ENCODE assay signal across 8 mouse cellular contexts in the genomic region with DNA sequence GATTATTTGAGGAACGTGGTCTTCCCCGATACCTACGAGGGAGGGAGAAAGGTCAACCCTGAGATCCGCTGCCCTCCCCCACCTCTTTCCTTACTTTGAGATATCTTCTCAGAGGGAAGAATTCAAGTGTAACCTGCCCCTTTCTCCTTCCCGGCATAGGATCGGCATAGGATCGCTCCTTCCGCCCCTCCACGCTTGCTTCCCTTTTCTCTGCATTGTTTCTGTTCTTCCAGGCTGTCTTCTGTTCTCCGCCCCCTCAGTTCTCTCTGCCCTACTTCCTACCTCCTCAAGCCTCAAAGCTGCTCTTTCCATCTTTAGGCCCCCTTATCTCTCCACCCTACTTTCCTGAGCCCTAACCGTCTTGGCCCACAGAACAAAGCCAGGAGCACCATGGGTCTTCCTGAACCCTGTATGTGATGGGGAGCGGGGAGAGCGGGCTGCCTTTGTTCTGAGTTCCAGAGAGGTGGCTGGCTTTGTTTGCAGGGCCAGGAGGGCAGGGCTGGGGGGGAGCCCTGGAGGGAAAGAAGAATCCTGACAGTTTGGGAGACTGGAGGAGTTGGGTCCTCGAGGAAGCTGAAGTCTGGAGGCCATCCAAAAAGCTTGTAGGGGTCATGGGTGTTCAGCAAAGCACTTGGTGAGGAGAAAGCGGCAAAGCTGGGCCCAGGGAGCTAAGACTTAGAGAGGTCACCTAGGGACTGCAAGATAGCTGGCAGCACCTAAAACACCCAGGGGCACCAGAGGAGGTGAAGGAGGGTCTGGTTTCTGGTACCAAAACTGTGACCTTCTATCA. TPM values are rescaled to one million over a fixed set of nuclear protein-coding genes. Genes with fewer than 3 reads are reported as not detected.
DNase-seq lines count a peak whose midpoint lies in the region; ATAC-seq and TF ChIP-seq lines count a peak whose summit lies in the region.

No protein-coding gene starts in this region.

- DNase-seq in cerebellum, adult 2 months, result peak; percentile 49 to 64
- DNase-seq in cerebellum, adult 11 months, result no peak
- DNase-seq in CD4-positive helper T cell, adult 2 months (ENCODE audit: low read depth, low spot score), result peak; percentile 34
- DNase-seq in liver, postnatal 0 days, result no peak
- peak; percentile 55 for DNase-seq in retina, embryonic 14.5 days (ENCODE audit: low spot score)
- DNase-seq in spleen, postnatal 10 days (ENCODE audit: low spot score in 2 of 2), result no peak

- H3K36me3 ChIP-seq in embryonic facial prominence, embryonic 12.5 days, result peaks cover 15% of the 10 kb centered on the region
- H3K36me3 ChIP-seq in hindbrain, embryonic 13.5 days, result peaks cover 14% of the 10 kb centered on the region; the same call in 1 of the 2 replicates
- 0 out of 2 replicates have a peak, but pooled peaks cover 10% of the 10 kb centered on the region for H3K36me3 ChIP-seq in liver, postnatal 0 days (replicated peaks; ENCODE audit: insufficient read depth, low read length)

- no peak for TF ChIP-seq EP300 in liver, postnatal 0 days (IDR thresholded peaks at IDR 0.05; ENCODE audit: low read depth)

- TF ChIP-seq CTCF in cerebellum, adult 2 months (IDR thresholded peaks at IDR 0.05; ENCODE audit: borderline replicate concordance, insufficient read depth, low read depth, low read length), result no peak
- no peak for TF ChIP-seq CTCF in liver, postnatal 0 days (IDR thresholded peaks at IDR 0.05; ENCODE audit: low read depth)

- ATAC-seq in embryonic facial prominence, embryonic 12.5 days (ENCODE audit: insufficient number of reproducible peaks, insufficient read depth, low FRiP score, low TSS enrichment), result no peak
- ATAC-seq in hindbrain, embryonic 13.5 days (ENCODE audit: low FRiP score), result 0 out of 2 replicates have a peak, but pooled peaks have one; percentile 11
- ATAC-seq in liver, postnatal 0 days, result no peak

- H3K4me2 ChIP-seq in embryonic facial prominence, embryonic 12.5 days (replicated peaks), result peak overlapping the region; percentile 97
- peak overlapping the region; percentile 82 for H3K4me2 ChIP-seq in hindbrain, embryonic 13.5 days
- H3K4me2 ChIP-seq in liver, postnatal 0 days (ENCODE audit: low read depth, low read length), result peak overlapping the region; percentile 100

- peak overlapping the region; percentile 85 for H3K4me3 ChIP-seq in cerebellum, adult 2 months (replicated peaks; ENCODE audit: insufficient read depth, low read depth, low read length)
- peak overlapping the region; percentile 92 for H3K4me3 ChIP-seq in embryonic facial prominence, embryonic 12.5 days
- H3K4me3 ChIP-seq in hindbrain, embryonic 13.5 days, result peak overlapping the region; percentile 92
- H3K4me3 ChIP-seq in liver, postnatal 0 days (ENCODE audit: low read depth, low read length), result peak overlapping the region; percentile 89

- H3K9me3 ChIP-seq in embryonic facial prominence, embryonic 12.5 days, result no peaks in the 10 kb centered on the region
- H3K9me3 ChIP-seq in hindbrain, embryonic 13.5 days, result no peaks in the 10 kb centered on the region
- H3K9me3 ChIP-seq in liver, postnatal 0 days (ENCODE audit: low read length), result no peaks in the 10 kb centered on the region

- H3K9ac ChIP-seq in embryonic facial prominence, embryonic 12.5 days, result peak overlapping the region; percentile 95
- peak overlapping the region; percentile 99 for H3K9ac ChIP-seq in hindbrain, embryonic 13.5 days
- H3K9ac ChIP-seq in liver, postnatal 0 days (replicated peaks), result peak overlapping the region; percentile 94

- peak overlapping the region; percentile 93 for H3K27ac ChIP-seq in cerebellum, adult 2 months (ENCODE audit: insufficient read depth, low read length)
- H3K27ac ChIP-seq in embryonic facial prominence, embryonic 12.5 days, result peak overlapping the region; percentile 98
- H3K27ac ChIP-seq in hindbrain, embryonic 13.5 days, result peak overlapping the region; percentile 98
- H3K27ac ChIP-seq in liver, postnatal 0 days (ENCODE audit: low read depth), result peak overlapping the region; percentile 94

- no peak for TF ChIP-seq POLR2A in cerebellum, adult 2 months (IDR thresholded peaks at IDR 0.05; ENCODE audit: borderline replicate concordance, insufficient read depth, low read length)

- peaks cover 32% of the 10 kb centered on the region for H3K4me1 ChIP-seq in cerebellum, adult 2 months (ENCODE audit: control insufficient read depth, insufficient read depth, low read length)
- H3K4me1 ChIP-seq in embryonic facial prominence, embryonic 12.5 days, result peaks cover 30% of the 10 kb centered on the region
- peaks cover 63% of the 10 kb centered on the region for H3K4me1 ChIP-seq in hindbrain, embryonic 13.5 days (replicated peaks)
- H3K4me1 ChIP-seq in liver, postnatal 0 days (ENCODE audit: insufficient read depth), result peaks cover 76% of the 10 kb centered on the region

- H3K27me3 ChIP-seq in cerebellum, adult 2 months (ENCODE audit: control insufficient read depth, insufficient read depth, low read length), result no peaks in the 10 kb centered on the region
- no peaks in the 10 kb centered on the region for H3K27me3 ChIP-seq in embryonic facial prominence, embryonic 12.5 days
- no peaks in the 10 kb centered on the region for H3K27me3 ChIP-seq in hindbrain, embryonic 13.5 days
- H3K27me3 ChIP-seq in liver, postnatal 0 days (ENCODE audit: insufficient read depth, low read length), result no peaks in the 10 kb centered on the region

- WGBS in cerebellum, adult 2 months, result 1% methylated on average over 15 of the region's 15 CpGs
- 3% methylated on average over 15 of the region's 15 CpGs for WGBS in embryonic facial prominence, embryonic 12.5 days
- WGBS in hindbrain, embryonic 13.5 days, result 1% methylated on average over 14 of the region's 15 CpGs
- WGBS in liver, postnatal 0 days (ENCODE audit: insufficient replicate concordance), result 15% methylated on average over 11 of the region's 15 CpGs

RNA-seq across cellular contexts. Expression of gene Arhgef2, which starts 17.8 kb away (rescaled TPM):
- 128 and 129 TPM in 2 replicates for polyA plus RNA-seq in cerebellum, adult 2 months (2012; rRNA removed)
- 117 and 123 TPM in 2 replicates for polyA plus RNA-seq in embryonic facial prominence, embryonic 12.5 days (2016; fragmentation: Nextera tagmentation; extraction: Ambion mirVana)
- 160 and 165 TPM in 2 replicates for polyA plus RNA-seq in hindbrain, embryonic 13.5 days (2015; fragmentation: Nextera tagmentation; extraction: Ambion mirVana)
- polyA plus RNA-seq in liver, postnatal 0 days (2015; fragmentation: Nextera tagmentation; extraction: Ambion mirVana), result 13.7 and 13.8 TPM in 2 replicates

RNA-seq across cellular contexts. Expression of gene Rxfp4, which starts 29.4 kb away (rescaled TPM):
- polyA plus RNA-seq in cerebellum, adult 2 months (2012; rRNA removed), result not detected in 2 replicates
- polyA plus RNA-seq in embryonic facial prominence, embryonic 12.5 days (2016; fragmentation: Nextera tagmentation; extraction: Ambion mirVana), result not detected in 2 replicates
- polyA plus RNA-seq in hindbrain, embryonic 13.5 days (2015; fragmentation: Nextera tagmentation; extraction: Ambion mirVana), result not detected in 2 replicates
- polyA plus RNA-seq in liver, postnatal 0 days (2015; fragmentation: Nextera tagmentation; extraction: Ambion mirVana), result not detected in 2 replicates

RNA-seq across cellular contexts. Expression of gene Ssr2, which starts 47.9 kb away (rescaled TPM):
- 141 and 142 TPM in 2 replicates for polyA plus RNA-seq in cerebellum, adult 2 months (2012; rRNA removed)
- polyA plus RNA-seq in embryonic facial prominence, embryonic 12.5 days (2016; fragmentation: Nextera tagmentation; extraction: Ambion mirVana), result 184 and 185 TPM in 2 replicates
- 154 and 163 TPM in 2 replicates for polyA plus RNA-seq in hindbrain, embryonic 13.5 days (2015; fragmentation: Nextera tagmentation; extraction: Ambion mirVana)
- polyA plus RNA-seq in liver, postnatal 0 days (2015; fragmentation: Nextera tagmentation; extraction: Ambion mirVana), result 141 and 155 TPM in 2 replicates

Comparison
In these comparisons a context has a peak if more than half of its experiments do, and no peak if none do; other contexts are left out.
1. DNase-seq: peak in cerebellum, adult 2 months (2 of 2), CD4-positive helper T cell, adult 2 months (single experiment) and retina, embryonic 14.5 days (single experiment); none in cerebellum, adult 11 months (single experiment), liver, postnatal 0 days (single experiment) and spleen, postnatal 10 days (0 of 2).
2. Peak in every context shown above with its lines, with median percentiles within 50 percentile points of each other: H3K27ac ChIP-seq, H3K4me3 ChIP-seq, H3K4me2 ChIP-seq and H3K9ac ChIP-seq.